Comparison of ENCODE assay signal across 27 mouse cellular contexts in the genomic region with DNA sequence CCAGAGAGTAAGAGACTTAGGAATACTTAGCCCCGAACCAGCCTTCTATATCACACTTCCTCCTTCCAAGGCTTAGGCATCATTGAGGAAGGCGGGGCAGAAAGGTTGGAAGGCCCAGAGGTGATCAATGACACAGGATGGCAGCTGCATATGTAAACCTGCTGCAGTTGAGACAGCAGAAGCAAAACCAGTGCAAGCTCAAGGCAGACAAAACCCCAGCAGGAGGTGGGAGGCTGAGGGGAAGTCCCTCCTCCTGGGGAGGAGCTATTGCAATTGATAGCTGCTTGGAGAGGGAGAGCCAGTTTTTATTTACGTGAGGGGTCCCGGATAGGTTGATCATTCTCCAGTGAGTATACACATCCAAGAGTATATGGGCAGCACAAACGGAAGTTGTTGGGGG. TPM values are rescaled to one million over a fixed set of nuclear protein-coding genes. Genes with fewer than 3 reads are reported as not detected.
DNase-seq lines count a peak whose midpoint lies in the region; ATAC-seq and TF ChIP-seq lines count a peak whose summit lies in the region.
"Had no signal": no experiment of that assay in that cellular context is flagged by ENCODE, and none has a peak within 500 bp of the region (broad histone marks: within the 10 kb centered on the region; RNA-seq: fewer than 3 reads in every experiment).

No protein-coding gene starts in this region.

- DNase-seq in hindbrain, embryonic 10.5 days (ENCODE audit: low spot score) = no peak
- DNase-seq in hindbrain, embryonic 11.5 days (ENCODE audit: low spot score) = no peak
- DNase-seq in ES-CJ7 (ENCODE audit: low read depth, low spot score) = peak; percentile 85
- peak; percentile 32 for DNase-seq in neural tube, embryonic 11.5 days (ENCODE audit: low spot score)
- no peak for DNase-seq in lung, adult 2 months
- DNase-seq in heart, postnatal 4 days = no peak
- DNase-seq: adrenal gland, adult 8-10 months; adrenal gland, postnatal 25 days; cerebellum, adult 11-12 months; cerebellum, adult 8-10 months; cerebellum, postnatal 10 days; cerebellum, postnatal 36 days; gastrocnemius, postnatal 10 days; gastrocnemius, postnatal 36 days had no signal

- no peak for TF ChIP-seq POLR2A in lung, adult 2 months (IDR thresholded peaks at IDR 0.05; ENCODE audit: borderline replicate concordance, extremely low read depth, low read depth, low read length)

- H3K4me1 ChIP-seq in hindbrain, embryonic 10.5 days (replicated peaks) = peaks cover 31% of the 10 kb centered on the region
- H3K4me1 ChIP-seq in hindbrain, embryonic 11.5 days (replicated peaks; ENCODE audit: control insufficient read depth, insufficient read depth, low read length) = peaks cover 9% of the 10 kb centered on the region
- H3K4me1 ChIP-seq in neural tube, embryonic 11.5 days (ENCODE audit: control insufficient read depth, insufficient read depth, low read length) = peaks cover 7% of the 10 kb centered on the region; the same call in 1 of the 2 replicates
- no peaks in the 10 kb centered on the region for H3K4me1 ChIP-seq in lung, adult 2 months (ENCODE audit: control insufficient read depth, insufficient read depth, low read length)

- TF ChIP-seq CTCF in lung, adult 2 months (IDR thresholded peaks at IDR 0.05; ENCODE audit: insufficient read depth, low read length) = no peak

- no peak overlapping the region for H3K9ac ChIP-seq in hindbrain, embryonic 11.5 days (ENCODE audit: low read depth, low read length)
- H3K9ac ChIP-seq in neural tube, embryonic 11.5 days (ENCODE audit: low read length) = no peak overlapping the region
- H3K9ac ChIP-seq: forebrain, embryonic 13.5 days; hindbrain, embryonic 12.5 days; hindbrain, embryonic 15.5 days had no signal

- no peaks in the 10 kb centered on the region for H3K36me3 ChIP-seq in hindbrain, embryonic 10.5 days
- H3K36me3 ChIP-seq in hindbrain, embryonic 11.5 days (ENCODE audit: control insufficient read depth, insufficient read depth, low read length) = no peaks in the 10 kb centered on the region
- no peaks in the 10 kb centered on the region for H3K36me3 ChIP-seq in neural tube, embryonic 11.5 days (ENCODE audit: control insufficient read depth, insufficient read depth, low read length)
- H3K36me3 ChIP-seq: forebrain, embryonic 10.5 days; hindbrain, embryonic 12.5 days; hindbrain, embryonic 15.5 days had no signal

- peaks cover 36% of the 10 kb centered on the region for H3K27me3 ChIP-seq in hindbrain, embryonic 10.5 days (ENCODE audit: insufficient read depth, poor library complexity, severe bottlenecking)
- H3K27me3 ChIP-seq in hindbrain, embryonic 11.5 days (ENCODE audit: control insufficient read depth, insufficient read depth, low read length) = peaks cover 4% of the 10 kb centered on the region; the same call in 1 of the 2 replicates
- 0 out of 2 replicates have a peak, but pooled peaks cover 3% of the 10 kb centered on the region for H3K27me3 ChIP-seq in neural tube, embryonic 11.5 days (ENCODE audit: control insufficient read depth, insufficient read depth, low read length)
- H3K27me3 ChIP-seq: hindbrain, embryonic 15.5 days had no signal

- 0 out of 2 replicates have a peak overlapping the region, but pooled peaks have one; percentile 23 for H3K27ac ChIP-seq in hindbrain, embryonic 10.5 days
- H3K27ac ChIP-seq in hindbrain, embryonic 11.5 days (ENCODE audit: low read depth, low read length) = no peak overlapping the region
- no peak overlapping the region for H3K27ac ChIP-seq in neural tube, embryonic 11.5 days (ENCODE audit: low read depth, low read length)
- H3K27ac ChIP-seq: forebrain, embryonic 10.5 days; forebrain, embryonic 13.5 days; hindbrain, embryonic 12.5 days; hindbrain, embryonic 15.5 days had no signal

- H3K4me3 ChIP-seq in hindbrain, embryonic 10.5 days = no peak overlapping the region
- no peak overlapping the region for H3K4me3 ChIP-seq in hindbrain, embryonic 11.5 days (ENCODE audit: low read depth, low read length)
- H3K4me3 ChIP-seq in neural tube, embryonic 11.5 days (ENCODE audit: low read depth, low read length) = no peak overlapping the region
- no peak overlapping the region for H3K4me3 ChIP-seq in lung, adult 2 months (replicated peaks; ENCODE audit: extremely low read depth, low read depth, low read length)
- H3K4me3 ChIP-seq: forebrain, embryonic 10.5 days; forebrain, embryonic 13.5 days; hindbrain, embryonic 12.5 days; hindbrain, embryonic 15.5 days had no signal

- no peaks in the 10 kb centered on the region for H3K9me3 ChIP-seq in hindbrain, embryonic 10.5 days
- no peaks in the 10 kb centered on the region for H3K9me3 ChIP-seq in hindbrain, embryonic 11.5 days (ENCODE audit: control insufficient read depth, low read length)
- no peaks in the 10 kb centered on the region for H3K9me3 ChIP-seq in neural tube, embryonic 11.5 days (ENCODE audit: control insufficient read depth, low read length)
- H3K9me3 ChIP-seq: forebrain, embryonic 10.5 days; forebrain, embryonic 13.5 days; hindbrain, embryonic 12.5 days; hindbrain, embryonic 15.5 days had no signal

- 37% methylated on average over 5 of the region's 5 CpGs for WGBS in hindbrain, embryonic 10.5 days
- 30% methylated on average over 5 of the region's 5 CpGs for WGBS in hindbrain, embryonic 11.5 days
- 47% methylated on average over 5 of the region's 5 CpGs for WGBS in neural tube, embryonic 11.5 days
- 35% methylated on average over 5 of the region's 5 CpGs for WGBS in lung, adult 2 months

- no peak for ATAC-seq in hindbrain, embryonic 11.5 days (ENCODE audit: low FRiP score)
- ATAC-seq in neural tube, embryonic 11.5 days (ENCODE audit: insufficient read depth, low FRiP score, low TSS enrichment) = no peak
- ATAC-seq: forebrain, embryonic 13.5 days; forebrain, embryonic 16.5 days; intestine, postnatal 0 days had no signal

- no peak overlapping the region for H3K4me2 ChIP-seq in hindbrain, embryonic 11.5 days (replicated peaks; ENCODE audit: low read depth, low read length)
- H3K4me2 ChIP-seq in neural tube, embryonic 11.5 days (ENCODE audit: low read depth) = no peak overlapping the region
- H3K4me2 ChIP-seq: forebrain, embryonic 13.5 days; heart, embryonic 11.5 days; hindbrain, embryonic 12.5 days; hindbrain, embryonic 15.5 days had no signal

RNA-seq across cellular contexts. Expression of a gene that starts 6.7 kb away (rescaled TPM):
- 13.7 and 56.4 TPM in 2 replicates for polyA plus RNA-seq in hindbrain, embryonic 10.5 days (2016; fragmentation: Nextera tagmentation; extraction: Ambion mirVana)
- 71.4 and 83.2 TPM in 2 replicates for polyA plus RNA-seq in hindbrain, embryonic 11.5 days (2014; fragmentation: Nextera tagmentation; extraction: Ambion mirVana)
- polyA plus RNA-seq in neural tube, embryonic 11.5 days (2014; fragmentation: Nextera tagmentation; extraction: Ambion mirVana) = 76.8 and 90.4 TPM in 2 replicates
- 0.18 and 0.28 TPM in 2 replicates for polyA plus RNA-seq in lung, adult 2 months (2012; rRNA removed)
- total RNA-seq in heart, postnatal 4 days (2021) = 1 to 10 TPM; 7.3 to 7.5 TPM
- total RNA-seq: adrenal gland, postnatal 25 days; gastrocnemius, adult 18-20 months; gastrocnemius, postnatal 36 days; granulocyte monocyte progenitor cell, adult 5-6 weeks had no signal

RNA-seq across cellular contexts. Expression of a gene that starts 15.0 kb away (rescaled TPM):
- polyA plus RNA-seq in hindbrain, embryonic 10.5 days (2016; fragmentation: Nextera tagmentation; extraction: Ambion mirVana) = 0.29 and 0.54 TPM in 2 replicates
- 0.75 and 1.0 TPM in 2 replicates for polyA plus RNA-seq in hindbrain, embryonic 11.5 days (2014; fragmentation: Nextera tagmentation; extraction: Ambion mirVana)
- polyA plus RNA-seq in neural tube, embryonic 11.5 days (2014; fragmentation: Nextera tagmentation; extraction: Ambion mirVana) = 6.3 and 7.2 TPM in 2 replicates
- polyA plus RNA-seq in lung, adult 2 months (2012; rRNA removed) = 0.66 and 1.2 TPM in 2 replicates
- total RNA-seq in heart, postnatal 4 days (2021) = under 1 TPM in 1 of 2 experiments, not detected in 1; 0.02 TPM
- total RNA-seq: gastrocnemius, adult 18-20 months; gastrocnemius, postnatal 36 days; heart, adult 8-10 months; heart, postnatal 25 days had no signal
- polyA plus RNA-seq: heart, embryonic 11.5 days had no signal

RNA-seq across cellular contexts. Expression of a gene that starts 34.6 kb away (rescaled TPM):
- 7.3 and 7.4 TPM in 2 replicates for polyA plus RNA-seq in hindbrain, embryonic 10.5 days (2016; fragmentation: Nextera tagmentation; extraction: Ambion mirVana)
- polyA plus RNA-seq in hindbrain, embryonic 11.5 days (2014; fragmentation: Nextera tagmentation; extraction: Ambion mirVana) = 4.5 and 6.0 TPM in 2 replicates
- 4.1 and 4.6 TPM in 2 replicates for polyA plus RNA-seq in neural tube, embryonic 11.5 days (2014; fragmentation: Nextera tagmentation; extraction: Ambion mirVana)
- polyA plus RNA-seq in lung, adult 2 months (2012; rRNA removed) = 3.1 and 3.9 TPM in 2 replicates
- 10 to 100 TPM; 84.2 to 91.4 TPM for total RNA-seq in heart, postnatal 4 days (2021)

RNA-seq across cellular contexts. Expression of a gene that starts 56.6 kb away (rescaled TPM):
- polyA plus RNA-seq in hindbrain, embryonic 10.5 days (2016; fragmentation: Nextera tagmentation; extraction: Ambion mirVana) = 0.24 and 0.67 TPM in 2 replicates
- 0.38 and 0.71 TPM in 2 replicates for polyA plus RNA-seq in hindbrain, embryonic 11.5 days (2014; fragmentation: Nextera tagmentation; extraction: Ambion mirVana)
- polyA plus RNA-seq in neural tube, embryonic 11.5 days (2014; fragmentation: Nextera tagmentation; extraction: Ambion mirVana) = 0.05 TPM in 1 of 2 replicates, not detected in the other
- 1.4 and 2.4 TPM in 2 replicates for polyA plus RNA-seq in lung, adult 2 months (2012; rRNA removed)
- total RNA-seq in heart, postnatal 4 days (2021) = under 1 TPM; 0.05 to 0.09 TPM
- total RNA-seq: ES-E14; gastrocnemius, adult 18-20 months; gastrocnemius, postnatal 10 days; gastrocnemius, postnatal 36 days; heart, postnatal 25 days had no signal
- polyA plus RNA-seq: embryonic facial prominence, embryonic 11.5 days had no signal

Comparison
In these comparisons a context has a peak if more than half of its experiments do, and no peak if none do; other contexts are left out.
1. DNase-seq: peak in ES-CJ7 (single experiment) and neural tube, embryonic 11.5 days (single experiment); none in hindbrain, embryonic 10.5 days (single experiment), hindbrain, embryonic 11.5 days (single experiment), lung, adult 2 months (single experiment) and heart, postnatal 4 days (single experiment).
2. RNA of a gene that starts 6.7 kb away (polyA plus RNA-seq): 76.8 to 90.4 TPM in neural tube, embryonic 11.5 days, 71.4 to 83.2 TPM in hindbrain, embryonic 11.5 days and 13.7 to 56.4 TPM in hindbrain, embryonic 10.5 days; 0.18 to 0.28 TPM in lung, adult 2 months; every median in the first group is over 10 times any median in the second.